35 mouse cellular contexts compared by ENCODE assay signal in the genomic region with DNA sequence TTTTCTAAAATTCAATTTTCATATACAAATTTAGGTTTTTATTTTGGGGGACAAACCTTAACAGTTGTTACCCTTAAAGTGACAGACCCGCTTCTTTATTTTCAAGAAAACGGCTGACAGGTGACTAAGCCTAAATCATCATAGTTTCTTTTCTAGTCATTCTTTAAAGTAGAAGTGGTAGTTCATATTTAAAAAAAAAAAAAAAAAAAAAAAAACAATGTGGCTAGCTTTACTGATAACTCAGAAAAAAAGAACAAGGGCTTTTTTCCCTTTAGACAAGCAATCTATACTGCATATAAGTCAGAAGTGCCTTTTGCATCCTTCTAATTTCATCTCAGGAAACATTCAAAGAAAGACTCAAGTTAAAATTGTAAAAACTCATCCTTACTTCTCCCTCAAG.
"Had no signal": no experiment of that assay in that cellular context is flagged by ENCODE, and none has a peak within 500 bp of the region (broad histone marks: within the 10 kb centered on the region; RNA-seq: fewer than 3 reads in every experiment).

No protein-coding gene starts in this region.

- H3K4me2 ChIP-seq: heart, embryonic 11.5 days; heart, embryonic 12.5 days; heart, embryonic 13.5 days; heart, embryonic 15.5 days; hindbrain, embryonic 12.5 days; hindbrain, embryonic 13.5 days; hindbrain, embryonic 14.5 days; hindbrain, embryonic 15.5 days; intestine, embryonic 15.5 days; kidney, embryonic 15.5 days had no signal

- H3K36me3 ChIP-seq: heart, embryonic 10.5 days; heart, embryonic 12.5 days; heart, embryonic 13.5 days; heart, embryonic 15.5 days; hindbrain, embryonic 10.5 days; hindbrain, embryonic 12.5 days; hindbrain, embryonic 13.5 days; hindbrain, embryonic 15.5 days; intestine, embryonic 15.5 days; kidney, embryonic 15.5 days had no signal

- H3K4me3 ChIP-seq: heart, embryonic 10.5 days; heart, embryonic 12.5 days; heart, embryonic 13.5 days; heart, embryonic 15.5 days; hindbrain, embryonic 10.5 days; hindbrain, embryonic 12.5 days; hindbrain, embryonic 13.5 days; hindbrain, embryonic 15.5 days; intestine, embryonic 15.5 days; kidney, embryonic 15.5 days; layer of hippocampus, adult 2 months had no signal

- H3K27me3 ChIP-seq: heart, embryonic 12.5 days; heart, embryonic 13.5 days; heart, embryonic 15.5 days; hindbrain, embryonic 12.5 days; hindbrain, embryonic 13.5 days; hindbrain, embryonic 15.5 days; intestine, embryonic 15.5 days; kidney, embryonic 15.5 days had no signal

- H3K27ac ChIP-seq: heart, embryonic 10.5 days; heart, embryonic 13.5 days; heart, embryonic 15.5 days; hindbrain, embryonic 10.5 days; hindbrain, embryonic 12.5 days; hindbrain, embryonic 13.5 days; hindbrain, embryonic 14.5 days; hindbrain, embryonic 15.5 days; hindbrain, postnatal 0 days; intestine, embryonic 15.5 days; kidney, embryonic 15.5 days; kidney, postnatal 0 days; layer of hippocampus, adult 2 months had no signal

- DNase-seq: heart, postnatal 10 days; heart, postnatal 14 days; heart, postnatal 36 days; heart, postnatal 4 days; kidney, adult 11 months; kidney, adult 18-20 months; kidney, adult 2 months; kidney, adult 8-10 months; kidney, adult 9 months; kidney, postnatal 10 days; kidney, postnatal 14 days; kidney, postnatal 25 days; kidney, postnatal 36 days; kidney, postnatal 4 days; layer of hippocampus, adult 9-11 months; layer of hippocampus, postnatal 36 days had no signal

- H3K9me3 ChIP-seq: heart, embryonic 10.5 days; heart, embryonic 12.5 days; heart, embryonic 13.5 days; heart, embryonic 15.5 days; hindbrain, embryonic 10.5 days; hindbrain, embryonic 12.5 days; hindbrain, embryonic 13.5 days; hindbrain, embryonic 15.5 days; intestine, embryonic 15.5 days; kidney, embryonic 15.5 days had no signal

- H3K9ac ChIP-seq: heart, embryonic 12.5 days; heart, embryonic 13.5 days; heart, embryonic 15.5 days; hindbrain, embryonic 12.5 days; hindbrain, embryonic 13.5 days; hindbrain, embryonic 14.5 days; hindbrain, embryonic 15.5 days; intestine, embryonic 15.5 days; kidney, embryonic 15.5 days had no signal

- ATAC-seq: hindbrain, embryonic 16.5 days; hindbrain, postnatal 0 days; inflammation-experienced regulatory T-cells, adult 6 months; intestine, embryonic 15.5 days; intestine, embryonic 16.5 days; intestine, postnatal 0 days had no signal

- H3K4me1 ChIP-seq: heart, embryonic 10.5 days; hindbrain, embryonic 10.5 days; hindbrain, embryonic 12.5 days; hindbrain, embryonic 13.5 days; hindbrain, embryonic 15.5 days; intestine, embryonic 15.5 days; kidney, embryonic 15.5 days had no signal
